Mouse (Mus musculus) kidney, postnatal 0 days (tissue): ENCODE data around the gene Pkig. TPM values are rescaled to one million over a fixed set of nuclear protein-coding genes. Genes with fewer than 3 reads are reported as not detected.
A peak's percentile ranks its signal among the peaks of the same experiment; 100 is the strongest.

Source experiments
- ATAC-seq: fragments of 200-750 bp; cut with Nextera tagmentation; replicated peaks from 2 replicates; pipeline ENCODE4 v1.8.0; 2017; ENCODE audit warnings: low read depth, moderate number of reproducible peaks, moderate TSS enrichment, moderate library complexity; ENCODE audit not compliant: low FRiP score
- DNase-seq: peaks from one replicate; pipeline ENCODE4 v3.0.0-alpha.2; 2016; ENCODE audit warnings: low spot score
- H3K27ac ChIP-seq: fragments of 300-500 bp; sonication (generic); 2 replicates; pipeline ENCODE4 v1.5.1; 2014; ENCODE audit warnings: mild to moderate bottlenecking
- H3K27me3 ChIP-seq: fragments of 300-500 bp; sonication (generic); 2 replicates; pipeline ENCODE4 v1.6.1; 2014; ENCODE audit warnings: low read length, mixed read lengths; ENCODE audit not compliant: insufficient read depth
- H3K36me3 ChIP-seq: fragments of 300-500 bp; sonication (generic); 2 replicates; pipeline ENCODE4 v1.6.1; 2014; ENCODE audit warnings: low read length, mixed read lengths; ENCODE audit not compliant: insufficient read depth
- H3K4me1 ChIP-seq: fragments of 300-500 bp; sonication (generic); replicated peaks from 2 replicates; pipeline ENCODE4 v1.6.1; 2014; ENCODE audit warnings: antibody characterized with exemption, low read length, mixed read lengths; ENCODE audit not compliant: insufficient read depth
- H3K4me2 ChIP-seq: fragments of 300-500 bp; sonication (generic); 2 replicates; pipeline ENCODE4 v1.6.1; 2014; ENCODE audit warnings: mild to moderate bottlenecking, low read length, moderate library complexity, mixed read lengths
- H3K4me3 ChIP-seq: fragments of 300-500 bp; sonication (generic); replicated peaks from 2 replicates; pipeline ENCODE4 v1.5.1; 2014; ENCODE audit warnings: low read depth, low read length
- H3K9ac ChIP-seq: fragments of 300-500 bp; sonication (generic); 2 replicates; pipeline ENCODE4 v1.6.1; 2014; ENCODE audit warnings: low read depth, low read length
- H3K9me3 ChIP-seq: fragments of 300-500 bp; sonication (generic); replicated peaks from 2 replicates; pipeline ENCODE4 v1.6.1; 2016; ENCODE audit warnings: low read length, inconsistent platforms, mixed read lengths
- CTCF ChIP-seq: IDR thresholded peaks from 2 replicates; pipeline ENCODE4 v1.5.1; 2016; ENCODE audit warnings: antibody characterized with exemption, low read depth, mild to moderate bottlenecking, moderate library complexity
- WGBS: fragments of 180-500 bp; shearing (Covaris S2); extraction: QIAGEN DNeasy Blood & Tissue Kit; methylation state at CpG from one replicate; pipeline ENCODE4 v1.1.7; 2014; 5-methylcytosine and 5-hydroxymethylcytosine counted together
- polyA plus RNA-seq: library from polyadenylated mRNA; unstranded; fragments of >200 nt; fragmentation: Nextera tagmentation; extraction: Ambion mirVana; gene quantifications from 2 replicates; pipeline ENCODE4 v1.2.1, GENCODE M21; 2015

Gene Pkig
- polyA plus RNA-seq, 1 experiment from 2014 or later, result 179 TPM

DNA sequence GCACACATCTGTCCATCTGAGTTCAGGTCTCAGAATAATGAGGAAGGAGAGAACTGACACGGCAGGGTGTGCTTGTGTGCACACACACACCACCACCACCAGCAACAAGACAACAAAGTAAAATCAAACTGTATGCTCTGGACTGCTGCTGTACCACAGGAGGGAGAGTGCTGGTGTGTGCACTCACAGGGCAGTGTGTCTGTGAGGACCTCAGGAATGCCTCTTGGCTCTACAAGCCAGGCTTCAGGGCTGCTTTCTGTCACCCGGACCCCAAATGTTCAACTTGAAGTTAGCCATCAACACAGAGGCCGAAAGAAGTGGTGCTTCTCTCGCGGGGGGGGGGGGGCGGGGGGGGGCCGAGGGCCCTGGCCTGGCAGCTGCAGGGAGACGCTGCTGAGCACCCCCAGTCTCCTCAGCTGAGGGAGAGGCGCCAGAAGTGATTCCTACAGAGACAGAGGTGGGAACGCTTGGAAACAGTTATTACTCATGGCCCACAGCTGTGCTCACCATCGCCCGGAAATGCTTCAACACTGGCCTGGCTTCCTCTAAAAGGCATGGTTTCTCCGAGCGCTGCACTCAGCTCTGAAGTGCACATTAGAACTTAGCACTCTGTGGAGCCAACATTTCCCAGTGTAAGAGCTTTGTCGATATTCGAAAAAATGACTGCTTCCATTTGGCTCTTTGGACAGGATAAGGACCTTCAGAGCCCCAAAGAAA lies 39.7 kb downstream of the Pkig start:
- Histone ChIP-seq H3K9ac (0 out of 2 replicates have a peak overlapping the region, but pooled peaks have one; percentile 8), H3K27ac (peak overlapping the region; percentile 79), H3K27me3 (no peaks in the 10 kb centered on the region), H3K4me1 (peaks cover 18% of the 10 kb centered on the region), H3K9me3 (no peaks in the 10 kb centered on the region), H3K4me2 (no peak overlapping the region), H3K4me3 (no peak overlapping the region), H3K36me3 (no peaks in the 10 kb centered on the region)
- DNase-seq (peak; percentile 87), ATAC-seq (peak; percentile 33; the same call in 1 of the 2 replicates)
- WGBS, result 34% methylated on average over 16 of the region's 16 CpGs
- TF ChIP-seq CTCF, result no peak

DNA sequence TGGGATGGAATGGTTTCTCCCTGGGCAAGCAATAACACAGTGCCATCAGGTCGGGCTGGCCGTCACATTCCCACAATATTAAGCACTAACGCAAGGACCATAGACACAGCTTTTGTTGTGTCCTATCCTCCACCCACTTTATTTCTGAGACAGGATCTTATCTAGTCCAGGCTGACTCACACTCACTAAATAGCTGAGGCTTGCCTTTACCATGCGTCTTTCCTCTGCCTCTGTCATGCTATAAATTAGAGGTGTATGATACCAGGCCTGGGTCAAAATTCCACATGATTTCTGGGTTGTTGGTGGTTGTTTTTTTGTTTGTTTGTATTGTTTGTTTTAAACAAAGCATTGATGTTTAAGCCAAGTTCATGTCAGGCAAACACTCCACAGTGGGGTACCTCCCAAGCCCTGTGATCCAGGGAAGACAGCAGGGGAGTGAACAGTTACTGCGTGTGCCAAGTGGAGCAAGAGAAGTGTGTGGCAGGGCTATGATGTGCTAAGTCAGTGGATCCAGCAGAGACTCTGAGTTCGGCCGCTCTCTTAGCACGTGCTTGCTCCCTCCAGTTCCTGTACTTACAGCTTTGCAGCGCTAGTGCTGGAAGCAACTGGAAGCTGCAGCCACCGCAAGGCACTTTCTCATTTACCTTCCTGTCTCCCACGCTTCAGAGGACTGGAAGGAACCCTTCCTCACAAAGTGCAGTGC lies 41.0 kb downstream of the Pkig start:
- Histone ChIP-seq H3K36me3 (no peaks in the 10 kb centered on the region), H3K4me1 (peaks cover 5% of the 10 kb centered on the region; the same call in 1 of the 2 replicates), H3K4me2 (no peak overlapping the region), H3K4me3 (no peak overlapping the region), H3K27me3 (no peaks in the 10 kb centered on the region), H3K9me3 (no peaks in the 10 kb centered on the region), H3K27ac (no peak overlapping the region), H3K9ac (no peak overlapping the region)
- DNase-seq (no peak), ATAC-seq (no peak)
- WGBS, result 68% methylated on average over 11 of the region's 11 CpGs
- no peak for TF ChIP-seq CTCF

DNA sequence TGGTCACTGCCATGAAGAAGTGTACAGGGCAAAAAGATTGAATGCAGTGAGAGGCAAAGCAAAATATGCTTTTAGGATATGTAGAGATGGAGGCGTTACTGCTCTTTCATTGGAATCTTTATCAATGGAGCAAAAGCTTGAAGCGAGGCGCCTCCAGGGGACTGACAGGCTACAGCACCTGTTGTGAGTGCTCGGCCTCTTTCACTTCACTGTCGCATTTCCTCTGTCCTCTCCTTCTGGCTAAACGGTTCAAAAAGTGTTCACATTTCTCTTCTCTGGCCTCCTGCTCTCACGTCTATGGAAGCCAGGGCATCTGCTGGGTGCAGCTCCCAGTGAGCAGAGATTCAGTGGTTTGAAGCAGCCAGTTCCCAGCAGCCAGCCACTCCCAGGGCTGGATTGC lies 44.2 kb downstream of the Pkig start:
- Histone ChIP-seq H3K4me1 (no peaks in the 10 kb centered on the region), H3K27ac (no peak overlapping the region), H3K36me3 (no peaks in the 10 kb centered on the region), H3K9ac (no peak overlapping the region), H3K4me2 (no peak overlapping the region), H3K4me3 (no peak overlapping the region), H3K9me3 (no peaks in the 10 kb centered on the region), H3K27me3 (no peaks in the 10 kb centered on the region)
- no peak for DNase-seq
- WGBS, result 77% methylated on average over 7 of the region's 7 CpGs
- no peak for TF ChIP-seq CTCF
- no peak for ATAC-seq

DNA sequence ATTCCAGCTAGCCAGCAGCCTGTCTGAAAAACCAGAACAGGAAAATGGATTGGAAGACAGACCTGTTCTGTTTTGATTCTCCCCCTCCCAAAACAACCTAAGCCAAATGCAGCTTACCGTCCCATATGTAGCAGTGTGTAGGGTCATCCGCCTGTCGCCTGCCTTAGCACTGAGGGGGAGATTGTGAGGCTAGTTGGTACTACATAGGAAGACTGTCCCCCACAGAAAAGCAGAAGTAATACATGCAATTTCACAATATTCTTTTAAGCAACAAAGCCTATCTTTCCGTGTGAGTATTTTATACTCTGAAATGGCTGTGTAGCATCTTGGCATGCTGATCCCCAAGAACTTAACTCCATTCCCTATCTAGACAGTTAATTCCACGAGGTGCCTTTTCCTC lies 44.7 kb downstream of the Pkig start:
- Histone ChIP-seq H3K4me3 (no peak overlapping the region), H3K36me3 (no peaks in the 10 kb centered on the region), H3K27ac (no peak overlapping the region), H3K27me3 (no peaks in the 10 kb centered on the region), H3K9me3 (no peaks in the 10 kb centered on the region), H3K9ac (no peak overlapping the region), H3K4me2 (no peak overlapping the region), H3K4me1 (no peaks in the 10 kb centered on the region)
- DNase-seq, result no peak
- TF ChIP-seq CTCF, result no peak
- ATAC-seq, result no peak
- WGBS, result 61% methylated on average over 5 of the region's 5 CpGs

DNA sequence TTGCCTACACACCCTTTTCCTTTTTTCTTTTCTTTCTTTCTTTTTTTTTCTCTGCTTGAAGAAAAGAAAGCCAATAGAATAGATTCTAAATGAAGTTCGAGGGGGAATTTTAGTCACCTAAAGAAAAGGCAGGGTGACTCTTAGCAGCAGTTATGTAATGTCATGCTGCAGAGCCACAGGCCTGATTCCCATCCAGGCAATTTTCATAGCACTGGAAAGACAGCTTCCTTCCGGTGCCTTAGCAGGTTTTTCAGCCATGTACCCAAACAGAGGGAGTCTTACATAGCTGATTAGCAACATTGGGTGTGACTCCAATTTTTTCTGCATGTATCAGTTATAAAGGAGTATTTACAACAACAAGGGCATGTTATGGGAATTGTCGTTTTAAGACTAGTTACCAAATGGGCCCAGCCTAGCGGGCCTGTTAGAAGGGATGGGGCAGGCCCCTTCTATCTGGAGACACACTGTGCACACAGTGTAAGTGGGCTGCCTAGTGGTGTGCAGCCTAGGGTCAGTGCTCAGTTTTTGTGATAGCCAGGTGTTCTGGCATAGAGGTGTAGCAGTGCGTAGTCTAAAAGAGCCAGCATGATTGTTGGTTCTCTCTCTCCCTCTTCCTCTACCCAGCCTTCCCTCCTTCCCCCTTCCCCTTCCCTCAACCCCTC lies 45.5 kb downstream of the Pkig start:
- H3K27me3 ChIP-seq, result no peaks in the 10 kb centered on the region
- whole genome bisulfite sequencing, result 87% methylated on average over 5 of the region's 5 CpGs
- ATAC-seq, result no peak

DNA sequence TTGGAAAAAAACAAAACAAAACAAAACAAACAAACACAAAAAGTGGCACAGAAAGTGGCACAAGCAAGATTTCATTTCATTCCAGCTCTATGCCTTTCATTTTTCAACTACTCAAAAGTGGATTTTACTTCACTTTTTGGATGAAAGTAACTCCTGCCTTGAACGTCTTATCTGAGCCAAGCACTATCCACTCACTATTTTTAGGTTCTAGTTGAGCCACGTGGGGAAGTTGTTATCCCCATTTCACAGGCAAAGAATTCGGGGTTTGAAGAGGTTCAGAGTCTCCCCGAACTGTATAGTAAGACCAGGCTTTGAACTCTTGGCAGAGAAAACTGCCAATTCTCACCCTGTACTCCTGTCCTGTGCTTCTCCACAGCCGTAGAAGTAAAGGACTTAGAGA lies 50.1 kb downstream of the Pkig start:
- no peak for TF ChIP-seq CTCF

More for the DNA sequence above, 45.5 kb downstream of the Pkig start:
- no peaks in the 10 kb centered on the region for H3K9me3 ChIP-seq
- no peak overlapping the region for H3K27ac ChIP-seq
- TF ChIP-seq CTCF, result no peak
- DNase-seq, result no peak
- no peak overlapping the region for H3K4me3 ChIP-seq
- no peaks in the 10 kb centered on the region for H3K36me3 ChIP-seq
- H3K4me2 ChIP-seq, result no peak overlapping the region
- H3K9ac ChIP-seq, result no peak overlapping the region
- no peaks in the 10 kb centered on the region for H3K4me1 ChIP-seq

More for the DNA sequence above, 50.1 kb downstream of the Pkig start:
- Histone ChIP-seq H3K27ac (no peak overlapping the region), H3K4me1 (0 out of 2 replicates have a peak, but pooled peaks cover 4% of the 10 kb centered on the region), H3K4me3 (no peak overlapping the region), H3K9me3 (no peaks in the 10 kb centered on the region), H3K36me3 (no peaks in the 10 kb centered on the region), H3K4me2 (no peak overlapping the region), H3K9ac (no peak overlapping the region), H3K27me3 (no peaks in the 10 kb centered on the region)
- 83% methylated on average over 5 of the region's 5 CpGs for WGBS
- no peak for ATAC-seq
- no peak for DNase-seq
